Mouse (Mus musculus): ENCODE measurements at regions not wholly inside any gene's neighbourhood (a gene's known extent, or its start where the extent isn't known, plus 50 kb on each side); places are given as distances from the start of the nearest gene placed in this dataset.

DNA sequence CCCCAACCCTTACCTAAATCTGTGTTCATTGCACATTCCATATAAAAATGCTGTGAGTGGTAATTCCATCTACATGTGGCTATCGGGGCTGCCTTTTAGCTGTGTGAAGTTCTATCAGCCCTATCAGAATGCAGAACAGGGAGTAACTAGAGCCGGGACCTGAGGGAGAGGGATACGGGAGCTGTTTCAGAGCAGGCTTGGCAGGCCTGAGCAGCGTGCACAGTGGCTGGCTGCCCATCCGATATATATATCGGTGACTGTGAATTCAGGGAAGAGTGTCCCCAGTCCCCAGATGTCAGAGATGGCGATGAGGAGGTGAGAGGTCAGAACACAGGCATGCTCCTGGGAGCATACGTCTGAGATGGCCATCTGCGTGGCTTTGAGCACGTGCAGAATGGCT lies 79.0 kb downstream of the Arl4c start:
- H3K4me2 ChIP-seq (replicated peaks): no peak overlapping the region
- no peak overlapping the region for H3K9ac ChIP-seq (replicated peaks)
- H3K27me3 ChIP-seq: no peaks in the 10 kb centered on the region
- WGBS: 42% methylated on average over 10 of the region's 10 CpGs
- H3K36me3 ChIP-seq: no peaks in the 10 kb centered on the region
- peak; percentile 72 for ATAC-seq (replicated peaks)
- H3K4me3 ChIP-seq: no peak overlapping the region
- no peaks in the 10 kb centered on the region for H3K9me3 ChIP-seq
- peak overlapping the region; percentile 81 for H3K27ac ChIP-seq (replicated peaks)
- H3K4me1 ChIP-seq: peaks cover 16% of the 10 kb centered on the region

DNA sequence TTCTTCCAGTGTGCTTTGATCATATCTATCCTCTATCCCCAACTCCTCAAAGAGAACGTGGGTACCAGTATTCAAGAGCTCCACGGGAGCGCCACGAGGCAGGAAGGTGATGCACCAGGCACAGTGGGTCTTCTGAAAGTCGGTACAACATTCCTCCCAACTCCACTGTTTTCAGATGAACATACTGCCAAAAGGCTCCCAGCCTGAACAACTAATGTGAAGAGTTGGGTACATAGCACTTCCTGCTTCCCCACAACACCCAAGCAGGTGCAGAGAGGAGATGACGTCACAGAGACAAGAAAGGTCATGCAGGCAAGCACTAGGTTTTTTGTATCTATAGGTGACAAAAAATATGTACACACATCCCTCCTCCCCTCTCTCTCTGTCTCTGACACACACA lies 79.7 kb downstream of the Arl4c start:
- no peaks in the 10 kb centered on the region for H3K9me3 ChIP-seq
- H3K4me1 ChIP-seq: peaks cover 16% of the 10 kb centered on the region
- no peak overlapping the region for H3K4me2 ChIP-seq (replicated peaks)
- WGBS: 89% methylated on average over 6 of the region's 6 CpGs
- H3K4me3 ChIP-seq: no peak overlapping the region
- H3K27me3 ChIP-seq: no peaks in the 10 kb centered on the region
- H3K9ac ChIP-seq (replicated peaks): no peak overlapping the region
- no peak overlapping the region for H3K27ac ChIP-seq (replicated peaks)
- no peaks in the 10 kb centered on the region for H3K36me3 ChIP-seq
- ATAC-seq (replicated peaks): no peak

DNA sequence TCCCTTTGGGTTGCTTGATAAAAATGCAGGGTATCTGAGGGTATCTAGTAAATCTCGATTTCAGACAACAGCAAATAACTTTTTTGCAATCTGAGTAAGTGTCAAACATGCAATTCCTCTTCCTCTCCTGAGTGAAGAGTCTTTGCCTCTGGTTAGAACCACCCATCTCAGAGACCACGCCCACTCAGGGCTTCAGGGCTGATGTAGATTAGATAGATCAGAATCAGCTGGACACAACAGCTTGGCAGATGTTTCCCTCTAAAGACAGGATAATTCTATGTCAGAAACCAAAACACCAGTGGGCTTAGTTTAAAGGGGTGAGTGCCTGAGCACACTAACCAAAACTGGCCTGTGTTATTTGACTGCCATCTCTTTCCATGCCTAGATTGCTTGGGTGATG lies 80.8 kb downstream of the Arl4c start:
- Histone ChIP-seq H3K4me3 (no peak overlapping the region), H3K27me3 (no peaks in the 10 kb centered on the region), H3K9ac (replicated peaks) (no peak overlapping the region), H3K4me1 (peaks cover 16% of the 10 kb centered on the region), H3K9me3 (no peaks in the 10 kb centered on the region), H3K4me2 (replicated peaks) (no peak overlapping the region), H3K36me3 (no peaks in the 10 kb centered on the region), H3K27ac (replicated peaks) (no peak overlapping the region)
- whole genome bisulfite sequencing: 87% methylated on average over 2 of the region's 2 CpGs
- ATAC-seq (replicated peaks): no peak

DNA sequence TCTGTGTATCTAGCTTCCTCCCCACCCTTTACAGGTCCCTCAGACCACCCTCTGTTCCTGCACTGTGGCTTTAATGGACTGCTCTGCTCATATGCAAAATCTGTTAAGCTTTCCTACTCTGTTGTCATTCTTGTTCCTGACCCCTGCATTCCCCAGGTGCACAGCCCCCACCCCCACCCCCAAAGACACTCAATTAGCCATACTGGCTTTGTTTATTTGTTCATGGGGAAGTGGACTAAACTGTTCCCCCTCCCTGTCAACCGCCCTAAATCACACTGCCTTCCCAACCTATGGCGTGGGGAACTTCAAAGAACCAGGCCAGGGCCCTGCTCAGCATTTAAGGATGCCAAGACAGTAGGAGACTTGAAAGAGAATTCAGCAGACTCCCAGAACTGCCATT lies 89.0 kb downstream of the Arl4c start:
- H3K27me3 ChIP-seq: no peaks in the 10 kb centered on the region
- H3K36me3 ChIP-seq: no peaks in the 10 kb centered on the region
- no peaks in the 10 kb centered on the region for H3K9me3 ChIP-seq
- H3K4me1 ChIP-seq: peaks cover 2% of the 10 kb centered on the region; the same call in 1 of the 2 replicates
- no peak overlapping the region for H3K9ac ChIP-seq (replicated peaks)
- no peak overlapping the region for H3K27ac ChIP-seq (replicated peaks)
- H3K4me2 ChIP-seq (replicated peaks): no peak overlapping the region
- ATAC-seq (replicated peaks): no peak
- WGBS: 15% methylated on average over 2 of the region's 2 CpGs
- no peak overlapping the region for H3K4me3 ChIP-seq

DNA sequence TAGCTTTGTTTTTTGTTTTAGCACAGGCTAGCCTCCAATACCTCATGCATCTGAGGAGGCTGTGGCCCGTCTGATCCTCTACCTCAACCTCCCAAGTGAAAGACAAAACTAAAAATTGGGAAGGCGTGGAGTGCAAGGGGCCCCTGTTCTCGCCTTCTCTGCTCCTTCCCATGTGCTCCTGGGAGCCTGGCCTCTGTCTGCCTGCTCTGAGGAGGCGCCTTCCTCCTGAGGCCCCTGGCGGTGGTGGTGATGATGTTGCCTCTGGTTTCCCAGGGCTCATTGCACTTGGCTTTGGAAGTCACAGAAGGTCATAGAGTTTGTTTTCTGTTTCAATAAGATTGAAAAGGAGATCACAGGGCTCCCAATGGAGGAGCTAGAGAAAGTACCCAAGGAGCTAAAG lies 90.8 kb downstream of the Arl4c start:
- H3K4me2 ChIP-seq (replicated peaks): no peak overlapping the region
- H3K9me3 ChIP-seq: no peaks in the 10 kb centered on the region
- H3K9ac ChIP-seq (replicated peaks): no peak overlapping the region
- no peak overlapping the region for H3K27ac ChIP-seq (replicated peaks)
- H3K27me3 ChIP-seq: no peaks in the 10 kb centered on the region
- H3K4me3 ChIP-seq: no peak overlapping the region
- 90% methylated on average over 5 of the region's 5 CpGs for WGBS
- peaks cover 2% of the 10 kb centered on the region; the same call in 1 of the 2 replicates for H3K4me1 ChIP-seq
- no peaks in the 10 kb centered on the region for H3K36me3 ChIP-seq
- ATAC-seq (replicated peaks): no peak

DNA sequence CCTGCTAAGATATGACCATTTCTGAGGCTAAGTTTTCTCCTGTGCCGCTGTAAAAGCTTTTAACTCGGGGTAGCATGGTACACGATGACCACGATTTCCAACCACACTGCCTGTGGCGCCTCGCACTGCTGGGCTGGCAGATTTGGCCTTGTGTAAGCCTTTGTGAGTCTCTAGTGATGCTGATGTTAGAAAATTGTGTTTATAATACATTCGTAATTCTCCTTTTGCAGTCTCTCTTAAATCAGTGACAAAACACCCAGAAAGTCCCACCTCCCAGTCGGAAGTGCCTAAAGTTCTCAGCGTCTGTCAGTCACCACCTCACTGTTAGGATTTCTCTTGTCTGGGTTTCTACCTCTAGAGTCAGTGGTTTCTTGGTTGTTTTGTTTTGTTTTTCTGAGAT lies 91.2 kb downstream of the Arl4c start:
- Histone ChIP-seq H3K4me2 (replicated peaks) (no peak overlapping the region), H3K4me1 (peaks cover 2% of the 10 kb centered on the region; the same call in 1 of the 2 replicates), H3K27ac (replicated peaks) (no peak overlapping the region), H3K9me3 (no peaks in the 10 kb centered on the region), H3K36me3 (no peaks in the 10 kb centered on the region), H3K9ac (replicated peaks) (no peak overlapping the region), H3K27me3 (no peaks in the 10 kb centered on the region), H3K4me3 (no peak overlapping the region)
- 91% methylated on average over 9 of the region's 9 CpGs for WGBS
- ATAC-seq (replicated peaks): no peak

DNA sequence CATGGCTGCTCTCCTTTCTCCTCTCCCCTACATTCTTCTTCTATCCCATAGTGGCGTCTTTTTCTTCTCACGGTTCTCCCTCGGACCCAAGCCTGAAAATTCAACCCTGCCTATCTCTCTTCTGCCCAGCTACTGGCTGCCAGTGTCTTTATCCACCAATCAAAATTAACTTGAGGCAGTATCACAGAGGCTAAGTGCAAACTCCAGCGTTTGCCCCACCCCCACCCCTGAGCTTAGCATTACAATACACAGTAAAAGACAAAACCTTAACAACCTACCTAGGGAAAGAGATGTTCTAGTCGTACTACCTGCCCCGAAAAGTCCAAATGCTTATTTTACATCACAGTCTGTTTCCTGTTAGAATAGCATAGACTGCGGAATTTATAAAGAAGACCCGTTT lies 93.2 kb downstream of the Arl4c start:
- H3K9ac ChIP-seq (replicated peaks): no peak overlapping the region

DNA sequence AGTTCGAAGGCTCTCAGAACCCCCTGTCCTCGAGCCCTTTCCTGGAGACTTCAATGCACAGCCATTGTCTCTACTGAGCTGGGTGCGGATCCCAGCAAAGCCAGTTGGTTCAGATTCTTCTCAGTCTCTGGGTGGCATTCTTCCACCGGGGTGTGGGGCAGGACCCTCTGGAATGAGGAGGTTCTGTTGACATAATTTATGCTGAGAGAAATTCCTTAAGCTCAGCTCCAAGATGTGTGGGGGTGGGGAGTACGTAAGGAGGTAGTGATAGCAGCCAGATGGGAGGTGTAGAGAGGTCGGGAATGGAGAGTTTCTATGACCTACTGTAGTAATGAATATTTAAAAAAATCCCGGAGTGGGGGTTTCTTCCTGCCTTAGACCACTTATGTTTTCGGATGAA lies 93.8 kb downstream of the Arl4c start:
- no peaks in the 10 kb centered on the region for H3K27me3 ChIP-seq
- ATAC-seq (replicated peaks): no peak
- peaks cover 2% of the 10 kb centered on the region; the same call in 1 of the 2 replicates for H3K4me1 ChIP-seq
- no peaks in the 10 kb centered on the region for H3K9me3 ChIP-seq
- no peak overlapping the region for H3K27ac ChIP-seq (replicated peaks)
- H3K4me3 ChIP-seq: no peak overlapping the region
- H3K9ac ChIP-seq (replicated peaks): no peak overlapping the region
- 57% methylated on average over 8 of the region's 8 CpGs for WGBS
- H3K4me2 ChIP-seq (replicated peaks): no peak overlapping the region
- no peaks in the 10 kb centered on the region for H3K36me3 ChIP-seq

More for the DNA sequence above, 93.2 kb downstream of the Arl4c start:
- no peak overlapping the region for H3K4me2 ChIP-seq (replicated peaks)
- H3K9me3 ChIP-seq: no peaks in the 10 kb centered on the region
- no peak overlapping the region for H3K4me3 ChIP-seq
- H3K4me1 ChIP-seq: peaks cover 2% of the 10 kb centered on the region; the same call in 1 of the 2 replicates
- H3K27me3 ChIP-seq: no peaks in the 10 kb centered on the region
- no peak for ATAC-seq (replicated peaks)
- no peak overlapping the region for H3K27ac ChIP-seq (replicated peaks)
- 49% methylated on average over 8 of the region's 8 CpGs for WGBS
- no peaks in the 10 kb centered on the region for H3K36me3 ChIP-seq

DNA sequence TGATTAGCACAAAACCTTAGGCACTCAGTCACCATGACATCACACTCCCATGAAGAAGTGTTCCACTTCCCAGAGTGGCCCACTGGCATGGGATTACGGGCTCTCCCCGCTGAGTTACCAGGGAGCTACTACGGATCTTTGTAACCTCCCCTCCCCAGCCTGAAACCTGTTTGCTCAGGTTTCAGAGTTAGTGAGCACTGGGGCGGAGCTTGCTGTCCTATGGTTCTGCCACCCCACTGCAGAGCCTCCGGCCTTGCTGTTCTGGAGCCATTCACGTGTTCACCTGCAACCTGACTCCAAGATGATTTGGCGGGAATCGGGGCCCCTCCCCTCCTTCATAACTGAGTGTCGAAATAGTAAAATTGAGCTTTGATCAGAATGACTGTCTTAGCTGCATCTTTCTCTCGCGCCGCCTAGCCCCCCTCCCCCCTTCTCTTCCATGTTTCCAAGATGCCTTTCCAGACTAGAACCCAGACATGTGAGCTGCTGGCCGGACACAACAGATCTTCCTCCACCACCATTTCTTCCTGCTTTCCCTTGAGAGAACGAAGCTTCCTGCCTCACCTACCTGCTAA lies 95.8 kb upstream of the Glrp1 start:
- Histone ChIP-seq H3K9me3 (no peaks in the 10 kb centered on the region), H3K36me3 (no peaks in the 10 kb centered on the region), H3K4me3 (no peak overlapping the region), H3K27me3 (no peaks in the 10 kb centered on the region), H3K27ac (replicated peaks) (no peak overlapping the region), H3K4me1 (no peaks in the 10 kb centered on the region), H3K9ac (replicated peaks) (no peak overlapping the region), H3K4me2 (replicated peaks) (no peak overlapping the region)
- ATAC-seq (replicated peaks): no peak
- WGBS: 64% methylated on average over 14 of the region's 14 CpGs

DNA sequence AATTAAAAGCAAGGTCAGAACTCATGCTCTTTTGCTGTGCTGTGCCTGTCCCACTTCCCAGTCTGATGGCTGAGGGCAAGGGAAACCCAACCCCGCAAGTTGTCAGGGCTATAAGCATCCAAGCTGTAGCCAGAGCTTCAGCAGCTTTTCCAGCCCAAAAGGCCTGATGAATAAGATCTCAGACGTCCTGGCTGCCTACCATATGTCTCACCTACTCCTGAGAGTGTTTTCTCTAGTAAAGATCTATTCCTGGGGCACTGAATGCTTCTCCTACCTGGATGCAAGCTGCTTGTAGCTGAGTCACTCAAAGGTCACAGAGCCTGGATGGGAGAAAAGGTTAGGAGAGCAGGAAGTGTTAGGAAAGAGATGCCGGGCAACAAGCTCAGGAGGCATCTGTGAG lies 92.4 kb upstream of the Glrp1 start:
- Histone ChIP-seq H3K4me1 (no peaks in the 10 kb centered on the region), H3K27ac (replicated peaks) (no peak overlapping the region), H3K36me3 (no peaks in the 10 kb centered on the region), H3K9ac (replicated peaks) (no peak overlapping the region), H3K4me3 (no peak overlapping the region), H3K4me2 (replicated peaks) (no peak overlapping the region), H3K9me3 (no peaks in the 10 kb centered on the region), H3K27me3 (no peaks in the 10 kb centered on the region)
- no peak for ATAC-seq (replicated peaks)
- WGBS: 68% methylated on average over 3 of the region's 3 CpGs

DNA sequence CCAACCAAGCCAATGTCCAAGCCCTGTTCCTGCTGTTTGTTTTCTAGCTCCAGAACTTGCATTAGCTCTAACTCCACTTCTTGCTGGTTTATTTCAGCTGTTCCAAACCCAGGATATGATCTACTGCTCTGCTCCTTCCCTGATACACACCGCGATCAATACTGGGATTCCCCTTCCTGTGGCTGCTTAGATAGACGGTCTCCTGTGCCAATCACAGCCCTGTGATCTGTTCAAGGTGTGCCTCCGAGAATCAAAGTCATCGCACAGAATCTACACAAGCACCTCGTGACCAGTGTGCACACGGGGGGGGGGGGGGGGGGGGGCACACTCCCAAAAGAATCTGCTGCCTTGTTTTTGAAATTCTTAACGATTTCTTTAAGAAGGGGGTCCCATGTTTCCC lies 91.9 kb upstream of the Glrp1 start:
- WGBS: 83% methylated on average over 8 of the region's 8 CpGs
- no peak overlapping the region for H3K27ac ChIP-seq (replicated peaks)
- H3K9me3 ChIP-seq: no peaks in the 10 kb centered on the region
- no peaks in the 10 kb centered on the region for H3K4me1 ChIP-seq
- H3K36me3 ChIP-seq: no peaks in the 10 kb centered on the region
- H3K27me3 ChIP-seq: no peaks in the 10 kb centered on the region
- H3K9ac ChIP-seq (replicated peaks): no peak overlapping the region
- ATAC-seq (replicated peaks): no peak
- no peak overlapping the region for H3K4me2 ChIP-seq (replicated peaks)
- H3K4me3 ChIP-seq: no peak overlapping the region

DNA sequence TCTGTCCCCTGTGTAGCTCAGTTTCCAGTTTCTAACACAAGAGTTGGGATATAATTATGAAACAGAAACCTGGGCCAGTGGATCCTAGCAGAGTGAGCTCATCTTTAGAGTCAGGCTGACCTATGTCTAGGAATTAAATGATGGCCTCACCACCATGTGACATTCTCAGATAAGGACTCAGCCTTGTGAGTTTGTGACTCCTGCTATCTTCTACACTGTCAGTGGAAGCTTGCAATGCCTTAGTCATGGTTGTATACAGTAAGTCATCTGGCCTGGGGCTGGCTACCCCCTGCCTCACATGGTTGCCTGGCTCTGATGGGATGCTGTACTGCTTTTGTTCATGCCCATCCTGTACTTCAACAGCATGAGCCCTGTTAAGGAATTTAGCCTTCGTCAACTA lies 90.3 kb upstream of the Glrp1 start:
- 92% methylated on average over 1 of the region's 1 CpGs for WGBS
- Histone ChIP-seq H3K4me1 (peaks cover 4% of the 10 kb centered on the region), H3K9me3 (no peaks in the 10 kb centered on the region), H3K4me2 (replicated peaks) (no peak overlapping the region), H3K27ac (replicated peaks) (no peak overlapping the region), H3K27me3 (no peaks in the 10 kb centered on the region), H3K4me3 (no peak overlapping the region), H3K36me3 (no peaks in the 10 kb centered on the region), H3K9ac (replicated peaks) (no peak overlapping the region)
- no peak for ATAC-seq (replicated peaks)

DNA sequence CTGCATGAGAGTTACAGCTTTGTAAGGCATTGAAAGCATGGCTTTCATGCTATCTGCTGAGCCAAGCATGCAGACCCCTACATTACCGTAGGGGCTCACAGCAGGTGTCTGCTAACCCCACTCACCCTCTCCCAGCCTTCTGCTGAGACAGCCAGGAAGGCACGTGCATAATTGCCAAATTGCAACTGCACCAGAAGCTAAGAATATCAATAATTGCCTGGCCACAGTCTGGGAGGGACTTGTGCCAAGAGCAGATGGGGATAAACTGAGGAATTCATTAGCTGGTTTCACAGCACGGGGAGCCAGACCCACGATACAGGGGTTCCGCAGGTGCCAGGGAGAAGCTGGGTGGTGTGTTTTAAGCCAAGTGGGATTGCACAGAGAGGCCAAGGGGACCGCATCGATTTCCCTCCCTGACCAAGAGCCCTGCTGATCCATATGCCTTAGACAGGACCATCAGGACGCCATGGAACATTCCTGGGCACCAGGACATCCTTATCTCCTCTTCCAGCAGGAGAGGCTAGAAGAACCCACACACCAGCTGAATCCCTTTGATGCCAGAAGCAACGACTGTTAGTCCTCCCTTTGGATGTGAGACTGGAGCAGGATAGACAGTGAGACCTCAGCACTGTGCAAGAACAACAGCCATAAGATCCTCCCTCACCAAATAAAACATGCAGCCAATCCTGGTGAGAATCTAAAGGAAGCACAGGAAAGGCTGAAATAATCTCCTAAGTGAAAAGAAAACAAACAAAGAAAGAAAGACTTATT lies 84.8 kb upstream of the Glrp1 start:
- 18% methylated on average over 9 of the region's 9 CpGs for WGBS
- 0 out of 2 replicates have a peak overlapping the region, but pooled peaks have one; percentile 8 for H3K4me2 ChIP-seq (replicated peaks)
- ATAC-seq (replicated peaks): peak; percentile 86
- H3K9me3 ChIP-seq: no peaks in the 10 kb centered on the region
- H3K9ac ChIP-seq (replicated peaks): no peak overlapping the region
- H3K4me3 ChIP-seq: no peak overlapping the region
- H3K27ac ChIP-seq (replicated peaks): peak overlapping the region; percentile 69
- peaks cover 33% of the 10 kb centered on the region for H3K4me1 ChIP-seq
- no peaks in the 10 kb centered on the region for H3K27me3 ChIP-seq
- H3K36me3 ChIP-seq: no peaks in the 10 kb centered on the region
